Mouse (Mus musculus) MEL (cell line): ENCODE data around the gene Ralgds. TPM values are rescaled to one million over a fixed set of nuclear protein-coding genes. Genes with fewer than 3 reads are reported as not detected.

ENCODE experiments used
- DNase-seq: peaks from one replicate; pipeline ENCODE4 v3.0.0; 2011; ENCODE audit warnings: low read depth, low spot score
- H3K27ac ChIP-seq: 2 replicates; pipeline ENCODE4 v1.5.1; 2012; ENCODE audit warnings: low read depth, mild to moderate bottlenecking, control low read depth, low read length, moderate library complexity; ENCODE audit not compliant: control insufficient read depth
- H3K27me3 ChIP-seq, 2 experiments: fragments of 150-350 bp in 1 of 2; sonication (generic) in 1 of 2; 2 replicates each; pipeline ENCODE4 v1.6.1; 2012; ENCODE audit warnings: low read length in 2 of 2, mild to moderate bottlenecking in 2 of 2, improper control_type of control experiment in 1 of 2, moderate library complexity in 1 of 2; ENCODE audit not compliant: insufficient read depth in 2 of 2, control insufficient read depth in 1 of 2
- H3K36me3 ChIP-seq, 2 experiments: 2 replicates each; pipeline ENCODE4 v1.6.1; 2012 to 2014; ENCODE audit warnings: low read length in 2 of 2, improper control_type of control experiment in 1 of 2, inconsistent platforms in 1 of 2, mild to moderate bottlenecking in 1 of 2; ENCODE audit not compliant: insufficient read depth in 2 of 2, control insufficient read depth in 1 of 2
- H3K4me1 ChIP-seq, 2 experiments: fragments of 150-350 bp in 1 of 2; sonication (generic) in 1 of 2; 2 replicates each; pipeline ENCODE4 v1.6.1; 2012; ENCODE audit warnings: low read length in 2 of 2, improper control_type of control experiment in 1 of 2, mild to moderate bottlenecking in 1 of 2; ENCODE audit not compliant: insufficient read depth in 2 of 2, control insufficient read depth in 1 of 2
- H3K4me3 ChIP-seq, 2 experiments: fragments of 150-350 bp in 1 of 2; sonication (generic) in 1 of 2; 2 replicates each; pipeline ENCODE4 v1.5.1; 2012; ENCODE audit warnings: low read depth in 2 of 2, low read length in 2 of 2, mild to moderate bottlenecking in 2 of 2, moderate library complexity in 2 of 2, control low read depth in 1 of 2, improper control_type of control experiment in 1 of 2; ENCODE audit not compliant: control insufficient read depth in 1 of 2, insufficient read depth in 1 of 2
- H3K79me2 ChIP-seq: 2 replicates; pipeline ENCODE4 v1.6.1; 2012; ENCODE audit warnings: mild to moderate bottlenecking, low read length, moderate library complexity; ENCODE audit not compliant: control insufficient read depth, poor library complexity, insufficient read depth
- H3K9ac ChIP-seq: 2 replicates; pipeline ENCODE4 v1.6.1; 2012; ENCODE audit warnings: low read depth, mild to moderate bottlenecking, control low read depth, low read length, moderate library complexity; ENCODE audit not compliant: control insufficient read depth, poor library complexity, severe bottlenecking
- H3K9me3 ChIP-seq: fragments of 150-350 bp; sonication (generic); replicated peaks from 2 replicates; pipeline ENCODE4 v1.6.1; 2012; ENCODE audit warnings: mild to moderate bottlenecking, low read length, improper control_type of control experiment, moderate library complexity; ENCODE audit not compliant: insufficient read depth
- E2F4 ChIP-seq: IDR thresholded peaks from 2 replicates; pipeline ENCODE4 v1.6.1; 2011; ENCODE audit warnings: low read depth, low read length, improper control_type of control experiment, borderline replicate concordance
- GABPA ChIP-seq: IDR thresholded peaks from 2 replicates; pipeline ENCODE4 v1.6.1; 2012; ENCODE audit warnings: low read depth, mild to moderate bottlenecking, inconsistent platforms, low read length, improper control_type of control experiment, moderate library complexity
- GATA1 ChIP-seq: IDR thresholded peaks from 2 replicates; pipeline ENCODE4 v1.6.1; 2011; ENCODE audit warnings: low read depth, low read length, improper control_type of control experiment
- HCFC1 ChIP-seq: IDR thresholded peaks from 2 replicates; pipeline ENCODE4 v1.6.1; 2012; ENCODE audit warnings: low read depth, mild to moderate bottlenecking, inconsistent platforms, low read length, improper control_type of control experiment, moderate library complexity
- MAFK ChIP-seq: IDR thresholded peaks from 2 replicates; pipeline ENCODE4 v1.6.1; 2011; ENCODE audit warnings: low read depth, mild to moderate bottlenecking, low read length, improper control_type of control experiment, borderline replicate concordance
- MAX ChIP-seq: IDR thresholded peaks from 2 replicates; pipeline ENCODE4 v1.6.1; 2011; ENCODE audit warnings: low read length, improper control_type of control experiment
- MEF2A ChIP-seq: IDR thresholded peaks from 2 replicates; pipeline ENCODE4 v1.6.1; 2014; ENCODE audit warnings: low read depth, mild to moderate bottlenecking, inconsistent platforms, low read length, improper control_type of control experiment; ENCODE audit not compliant: poor library complexity, insufficient replicate concordance, severe bottlenecking; ENCODE audit errors: extremely low read depth
- MYB ChIP-seq: IDR thresholded peaks from 2 replicates; pipeline ENCODE4 v1.6.1; 2011; ENCODE audit warnings: mild to moderate bottlenecking, low read depth, low read length, improper control_type of control experiment
- MYC ChIP-seq: IDR thresholded peaks from 2 replicates; pipeline ENCODE4 v1.6.1; 2011; ENCODE audit warnings: low read depth, mild to moderate bottlenecking, low read length, improper control_type of control experiment, moderate library complexity
- NRF1 ChIP-seq: IDR thresholded peaks from 2 replicates; pipeline ENCODE4 v1.6.1; 2014; ENCODE audit warnings: low read depth, mild to moderate bottlenecking, inconsistent platforms, low read length, improper control_type of control experiment, moderate library complexity; ENCODE audit not compliant: poor library complexity, insufficient read depth, severe bottlenecking
- TAL1 ChIP-seq: IDR thresholded peaks from 2 replicates; pipeline ENCODE4 v1.6.1; 2012; ENCODE audit warnings: mild to moderate bottlenecking, inconsistent platforms, low read length, moderate library complexity, mixed read lengths
- TBP ChIP-seq: IDR thresholded peaks from 2 replicates; pipeline ENCODE4 v1.8.0; 2011; ENCODE audit warnings: low read depth, low read length, improper control_type of control experiment
- USF2 ChIP-seq, 2 experiments: IDR thresholded peaks; 2 replicates each; pipeline ENCODE4 v1.6.1; 2011 to 2012; ENCODE audit warnings: improper control_type of control experiment in 2 of 2, low read length in 2 of 2, borderline replicate concordance in 1 of 2, inconsistent platforms in 1 of 2, low read depth in 1 of 2, mild to moderate bottlenecking in 1 of 2; ENCODE audit not compliant: insufficient read depth in 1 of 2
- ZC3H11A ChIP-seq: IDR thresholded peaks from 2 replicates; pipeline ENCODE4 v1.6.1; 2012; ENCODE audit warnings: low read depth, mild to moderate bottlenecking, inconsistent platforms, low read length, improper control_type of control experiment
- ZKSCAN1 ChIP-seq: IDR thresholded peaks from 2 replicates; pipeline ENCODE4 v1.6.1; 2012; ENCODE audit warnings: low read depth, mild to moderate bottlenecking, inconsistent platforms, low read length, improper control_type of control experiment, moderate library complexity
- ZMIZ1 ChIP-seq: IDR thresholded peaks from 2 replicates; pipeline ENCODE4 v1.6.1; 2012; ENCODE audit warnings: low read depth, mild to moderate bottlenecking, inconsistent platforms, low read length, improper control_type of control experiment, moderate library complexity
- ZNF384 ChIP-seq: IDR thresholded peaks from 2 replicates; pipeline ENCODE4 v1.6.1; 2012; ENCODE audit warnings: low read depth, mild to moderate bottlenecking, inconsistent platforms, low read length, improper control_type of control experiment
- polyA plus RNA-seq, 2 experiments: library from polyadenylated mRNA; stranded (reverse) in 1 of 2; unstranded in 1 of 2; fragments of >175 nt in 1 of 2; fragments of >200 nt in 1 of 2; gene quantifications; 2 replicates each; pipeline versions ENCODE4 v1.2.1 to v1.2.4; 2012; ENCODE audit warnings: low replicate concordance in 2 of 2, low read depth in 1 of 2; ENCODE audit not compliant: insufficient read length in 2 of 2, insufficient read depth in 1 of 2, missing spikeins in 1 of 2
- total RNA-seq: library from RNA; depleted of rRNA; stranded (reverse); fragments of 300-350 nt; gene quantifications from 2 replicates; pipeline ENCODE4 v1.2.3, GENCODE M21; 2012

Gene Ralgds
- total and polyA plus RNA-seq, 3 experiments, result 4.7 to 11.0 TPM; not detected in 1

GRCm38 (mm10) chr2:28524406-28524805 lies 11.5 kb downstream of the Ralgds start:
- DNase-seq, result no peak
- H3K9ac ChIP-seq, result no peak overlapping the region
- H3K4me3 ChIP-seq, result no peak overlapping the region
- no peaks in the 10 kb centered on the region for H3K79me2 ChIP-seq
- TF ChIP-seq TAL1, result no peak
- TF ChIP-seq ZKSCAN1, result no peak
- TF ChIP-seq MEF2A, result no peak
- no peak for TF ChIP-seq GABPA
- TF ChIP-seq MYB, result no peak
- no peak for TF ChIP-seq HCFC1
- TF ChIP-seq USF2 (IDR thresholded peaks at IDR 0.05; ENCODE audit: borderline replicate concordance in 1 of 2, insufficient read depth in 1 of 2, low read depth in 1 of 2, low read length in 2 of 2), result no peak
- no peak for TF ChIP-seq ZC3H11A
- no peak for TF ChIP-seq MYC
- TF ChIP-seq E2F4, result no peak
- TF ChIP-seq ZMIZ1, result no peak
- no peak for TF ChIP-seq GATA1
- no peak for TF ChIP-seq ZNF384
- H3K27ac ChIP-seq, result no peak overlapping the region
- H3K36me3 ChIP-seq, result peaks cover 0 to 2% of the 10 kb centered on the region in 2 experiments; a peak in 1 of 4 replicates
- H3K4me1 ChIP-seq, result peaks cover 0 to 3% of the 10 kb centered on the region in 2 experiments; a peak in 3 of 4 replicates
- H3K27me3 ChIP-seq, result no peaks in the 10 kb centered on the region
- H3K9me3 ChIP-seq, result no peaks in the 10 kb centered on the region

GRCm38 (mm10) chr2:28525219-28525942 lies 12.5 kb downstream of the Ralgds start:
- Histone ChIP-seq H3K79me2 (no peaks in the 10 kb centered on the region), H3K36me3 (peaks cover 0 to 2% of the 10 kb centered on the region in 2 experiments; a peak in 1 of 4 replicates), H3K9ac (no peak overlapping the region), H3K4me3 (no peak overlapping the region), H3K4me1 (peaks cover 0 to 3% of the 10 kb centered on the region in 2 experiments; a peak in 3 of 4 replicates), H3K27ac (no peak overlapping the region), H3K9me3 (no peaks in the 10 kb centered on the region), H3K27me3 (no peaks in the 10 kb centered on the region)
- TF ChIP-seq MYC, result no peak
- no peak for TF ChIP-seq TAL1
- TF ChIP-seq MAX, result no peak
- no peak for TF ChIP-seq MYB
- no peak for TF ChIP-seq MAFK
- no peak for TF ChIP-seq NRF1
- no peak for TF ChIP-seq TBP
- DNase-seq, result no peak
